Mouse (Mus musculus) lung, postnatal 10 days (tissue): ENCODE measurements around the gene Ntm.
A peak's percentile ranks its signal among the peaks of the same experiment; 100 is the strongest.

ENCODE experiments used
- DNase-seq: peaks from one replicate; pipeline ENCODE4 v3.0.0; 2021

Ntm gene

DNA sequence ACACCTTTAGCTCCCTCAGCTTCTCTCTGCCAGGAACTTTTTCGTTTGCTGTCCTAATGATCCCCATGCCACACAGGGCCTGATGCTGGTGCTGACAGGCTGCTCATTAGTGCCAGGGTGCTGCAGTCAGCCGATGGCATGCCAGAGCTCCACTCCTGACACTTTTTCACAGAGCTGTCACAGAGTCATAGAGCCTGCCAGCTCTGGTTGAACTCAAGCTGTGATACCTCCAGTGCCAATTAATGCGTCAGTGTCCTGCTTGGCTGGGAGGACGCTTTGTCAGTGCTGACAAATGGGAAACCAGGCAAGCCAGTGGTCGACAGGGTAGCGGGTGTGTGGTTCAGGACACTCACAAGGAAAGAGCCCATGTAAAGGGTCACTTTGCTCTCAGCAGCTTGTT, 858.9 kb downstream of the Ntm start:
- peak; percentile 3 for DNase-seq

DNA sequence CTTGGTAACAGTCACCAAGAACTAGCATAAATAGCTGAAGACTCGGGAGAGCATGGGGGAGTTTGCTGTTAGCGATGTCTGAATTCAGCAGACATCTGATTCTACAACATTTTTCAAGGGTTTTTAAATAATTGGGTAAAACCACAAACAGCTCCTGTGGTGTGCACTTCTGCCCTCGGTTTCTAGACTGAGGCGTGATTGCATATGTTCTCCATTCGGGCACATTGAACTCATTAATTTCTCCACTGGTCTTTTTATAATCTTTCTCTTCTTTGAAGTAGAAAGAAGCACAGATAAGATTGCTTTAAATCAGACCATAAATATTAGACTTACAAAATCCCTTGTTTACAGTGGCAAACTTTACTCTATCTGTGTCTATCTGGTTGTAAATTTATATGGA, 862.3 kb downstream of the Ntm start:
- no peak for DNase-seq

DNA sequence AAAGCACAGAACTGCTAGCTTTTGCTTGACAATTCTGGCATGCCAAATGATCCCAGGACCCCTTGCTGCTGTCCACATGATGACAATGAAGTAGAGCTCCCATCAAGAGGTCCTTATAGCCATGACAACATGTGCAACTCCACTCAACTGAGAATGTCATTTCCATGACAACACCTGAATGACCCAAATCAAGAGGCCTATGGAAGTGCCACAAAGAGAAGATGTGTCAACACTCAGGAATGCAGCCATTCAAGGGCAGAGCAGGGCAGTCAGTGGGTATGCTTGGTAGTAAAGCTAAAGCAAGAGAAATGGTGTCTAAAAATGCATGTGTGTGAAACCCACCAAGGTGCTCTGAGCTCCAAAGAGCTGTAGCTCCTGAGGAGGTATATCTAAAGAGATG, 870.5 kb downstream of the Ntm start:
- DNase-seq = no peak

DNA sequence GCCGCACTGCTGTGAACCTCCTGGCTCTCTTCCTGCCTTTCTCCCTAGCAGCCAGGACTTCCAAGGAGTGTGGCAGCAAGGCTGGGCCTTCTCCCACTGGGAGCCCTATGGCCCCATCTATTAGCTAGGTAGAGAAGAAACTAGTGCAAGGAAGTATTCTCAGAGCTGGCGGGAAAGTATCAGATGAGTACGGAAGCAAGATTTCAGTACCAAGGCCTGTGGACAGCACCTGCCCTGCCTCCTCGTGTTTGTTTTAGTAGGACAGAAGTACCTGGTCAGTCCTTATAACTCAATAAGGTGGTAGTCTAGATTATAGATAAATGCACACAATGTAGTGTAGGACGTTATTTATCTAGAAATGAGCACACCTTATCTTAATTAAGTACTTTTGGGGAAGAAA, 874.3 kb downstream of the Ntm start:
- peak; percentile 4 for DNase-seq

DNA sequence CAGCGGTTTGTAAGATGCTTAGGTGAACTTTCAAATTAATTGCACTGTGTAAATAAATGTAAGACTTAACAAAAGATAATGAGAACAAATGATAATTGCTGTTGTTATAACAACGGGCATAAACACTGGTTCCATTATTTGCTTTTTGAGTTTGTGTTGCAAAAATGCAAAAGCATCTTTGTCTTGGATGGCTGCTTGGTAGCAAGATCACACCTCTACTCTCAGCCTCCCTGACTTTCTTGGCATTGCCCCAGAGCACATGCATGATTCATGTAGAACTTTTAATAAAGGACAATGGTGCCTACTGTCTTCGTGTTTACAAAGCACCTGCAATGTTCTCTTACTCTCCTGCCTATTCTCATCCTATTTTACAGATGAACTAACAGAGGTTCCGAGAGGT, 875.3 kb downstream of the Ntm start:
- DNase-seq = no peak

DNA sequence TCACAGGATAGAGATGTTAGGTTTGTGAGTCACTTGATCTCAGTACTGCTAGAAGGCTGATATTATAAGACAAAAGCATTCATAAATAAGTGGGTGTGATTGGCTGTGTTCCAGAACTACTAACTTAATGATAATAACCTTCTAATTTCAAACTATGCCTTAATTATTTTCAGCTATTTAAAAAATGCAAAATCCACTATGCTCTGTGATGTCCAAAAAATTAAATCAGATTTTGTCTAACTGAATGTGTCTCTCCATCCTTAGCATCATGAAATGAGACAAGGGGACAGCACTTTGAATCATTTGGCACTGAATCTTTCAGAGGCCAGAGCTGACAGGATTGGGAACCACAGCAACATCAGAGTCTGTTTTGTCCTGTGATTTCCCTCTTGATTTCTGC, 875.8 kb downstream of the Ntm start:
- no peak for DNase-seq

DNA sequence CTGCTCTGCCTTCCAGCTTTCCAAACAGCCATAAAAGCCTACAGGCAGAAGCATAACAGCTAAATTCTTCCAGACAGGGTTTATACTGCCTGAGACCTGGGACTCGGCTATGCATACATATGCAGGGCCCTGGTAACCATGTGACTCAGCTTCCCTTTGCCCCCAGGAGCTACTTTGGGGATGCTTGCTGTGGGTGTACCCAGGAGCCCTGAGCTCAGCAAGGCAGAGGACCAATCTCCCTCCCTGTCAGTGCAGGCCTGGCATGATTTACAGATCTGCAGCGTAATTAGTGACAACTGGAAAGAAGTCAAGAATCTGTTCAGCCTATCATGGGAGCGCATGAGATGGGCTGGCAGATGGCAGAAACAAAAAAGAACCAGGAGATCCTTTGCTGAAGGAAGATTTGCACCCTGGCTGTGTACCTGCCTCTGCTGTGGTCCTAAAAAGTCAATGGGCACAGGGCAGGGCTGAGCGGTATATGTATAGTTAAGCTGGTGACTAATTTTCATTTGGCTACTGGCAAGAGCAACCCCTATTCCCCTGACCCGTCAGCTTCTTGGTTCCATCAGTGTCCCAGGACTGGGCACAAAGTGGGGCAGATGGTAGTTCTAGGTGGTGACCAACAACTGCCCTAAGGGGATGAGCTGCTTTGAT, 886.9 kb downstream of the Ntm start:
- no peak for DNase-seq

DNA sequence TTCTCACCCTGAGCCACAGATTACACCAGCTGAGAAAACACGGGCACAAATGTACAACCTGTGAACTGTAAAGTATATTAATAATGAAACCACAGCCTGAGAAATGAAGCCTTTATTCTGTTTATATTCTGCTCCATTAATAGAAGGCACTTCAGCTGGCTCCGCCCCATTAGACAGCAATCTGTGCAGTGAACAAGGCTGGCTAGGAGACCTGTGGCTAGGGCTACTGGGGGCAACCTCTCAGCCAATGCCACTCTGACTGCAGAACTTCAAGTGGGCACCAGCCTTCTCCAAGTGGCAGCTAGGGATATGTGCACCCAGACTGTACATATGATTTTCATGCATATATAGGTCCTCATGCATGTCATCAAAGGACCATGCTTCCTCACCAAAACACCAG, 887.7 kb downstream of the Ntm start:
- DNase-seq = no peak

DNA sequence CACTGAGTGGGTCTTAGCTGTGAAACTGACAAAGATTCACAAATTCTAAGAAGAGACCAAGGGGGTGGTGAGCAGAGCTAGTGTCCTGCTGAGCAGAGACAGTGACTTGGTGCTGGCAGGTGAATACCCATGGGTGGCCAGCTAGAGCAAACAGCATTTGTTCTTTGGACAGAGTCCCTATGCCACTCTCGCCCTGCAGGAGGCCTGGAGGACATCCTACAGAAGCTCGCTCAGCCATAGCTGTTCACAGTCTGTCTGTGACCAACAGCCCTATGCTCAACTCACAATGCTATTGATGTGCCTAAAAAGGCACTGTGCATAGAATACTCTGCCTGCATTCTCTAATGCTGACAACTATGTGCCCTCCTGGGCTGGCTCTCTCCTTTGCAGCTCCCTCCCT, 888.4 kb downstream of the Ntm start:
- DNase-seq = no peak

DNA sequence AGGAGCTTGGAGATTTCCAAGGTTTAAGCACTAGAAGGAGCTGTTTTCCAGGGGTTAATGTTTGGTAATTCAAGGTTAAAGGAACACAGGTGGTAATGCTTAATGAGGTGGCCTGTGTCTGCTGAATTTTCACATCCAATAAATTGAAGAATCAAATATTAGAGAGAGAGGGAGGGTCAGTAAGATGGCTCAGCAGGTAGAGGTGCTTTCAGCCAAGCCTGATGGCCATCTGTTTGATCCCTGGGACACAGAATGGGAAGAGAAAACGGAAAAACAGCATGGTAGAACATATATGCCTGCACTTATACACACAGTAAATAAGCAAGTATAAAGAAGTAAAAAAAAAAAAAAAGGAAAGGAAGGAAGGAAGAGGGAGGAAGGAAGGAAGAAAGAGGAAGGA, 890.9 kb downstream of the Ntm start:
- DNase-seq = no peak

DNA sequence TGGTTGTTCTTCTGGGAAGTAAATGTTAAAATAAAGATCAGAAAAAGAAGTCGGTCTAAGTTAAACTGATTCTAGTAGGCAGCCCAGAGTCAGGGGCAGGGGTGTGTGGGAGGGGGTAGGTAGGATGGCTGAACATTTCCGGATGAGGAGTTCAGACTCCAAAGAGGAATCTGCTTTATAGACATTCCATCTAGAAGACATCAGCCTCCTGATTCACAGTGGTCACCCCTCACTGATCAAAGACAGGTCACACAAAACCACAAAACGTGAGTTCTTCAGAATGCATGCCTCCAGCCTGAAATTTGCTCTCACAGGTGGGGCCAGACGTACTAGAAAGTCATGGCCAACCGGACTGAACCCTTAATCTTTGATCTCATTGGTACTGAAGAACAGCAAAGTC, 895.4 kb downstream of the Ntm start:
- DNase-seq = no peak

DNA sequence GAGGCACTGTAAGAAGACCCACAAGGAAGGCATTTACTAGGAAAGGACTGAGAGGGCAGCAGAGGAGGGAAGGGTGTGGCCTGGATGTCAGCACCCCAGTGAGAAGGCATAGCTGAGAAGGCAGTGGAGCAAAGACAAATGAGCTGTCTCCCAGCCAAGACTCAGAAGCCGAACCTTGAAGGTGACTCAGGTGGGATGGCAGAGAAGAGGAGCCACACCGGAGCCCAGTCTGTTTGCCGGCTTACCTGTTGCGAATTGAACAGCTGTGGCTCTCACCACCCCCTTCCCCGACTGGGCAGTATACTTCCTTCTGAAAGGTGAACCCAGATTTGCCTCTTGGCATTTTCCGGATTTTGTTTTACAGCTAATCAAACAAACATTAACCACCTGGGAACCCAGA, 902.6 kb downstream of the Ntm start:
- no peak for DNase-seq

DNA sequence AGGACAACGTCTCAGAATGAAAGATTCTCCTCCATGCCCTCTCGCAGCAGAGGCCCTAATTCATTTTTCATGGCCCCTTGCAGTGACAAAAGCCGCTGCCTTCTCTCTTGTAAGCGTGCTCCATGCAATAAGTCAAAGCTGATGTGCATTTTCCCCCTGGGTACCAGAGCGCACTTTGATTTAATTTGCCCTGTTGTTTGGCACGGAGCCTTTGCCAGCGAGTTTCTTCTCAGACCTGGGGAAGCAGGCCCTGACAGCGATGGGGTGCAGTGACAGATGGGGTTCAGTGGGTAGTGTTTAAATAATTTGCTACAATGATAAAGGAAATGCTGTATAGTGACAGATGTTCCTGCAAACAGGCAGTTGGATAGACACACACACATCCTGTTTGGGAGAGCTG, 904.1 kb downstream of the Ntm start:
- DNase-seq = no peak

DNA sequence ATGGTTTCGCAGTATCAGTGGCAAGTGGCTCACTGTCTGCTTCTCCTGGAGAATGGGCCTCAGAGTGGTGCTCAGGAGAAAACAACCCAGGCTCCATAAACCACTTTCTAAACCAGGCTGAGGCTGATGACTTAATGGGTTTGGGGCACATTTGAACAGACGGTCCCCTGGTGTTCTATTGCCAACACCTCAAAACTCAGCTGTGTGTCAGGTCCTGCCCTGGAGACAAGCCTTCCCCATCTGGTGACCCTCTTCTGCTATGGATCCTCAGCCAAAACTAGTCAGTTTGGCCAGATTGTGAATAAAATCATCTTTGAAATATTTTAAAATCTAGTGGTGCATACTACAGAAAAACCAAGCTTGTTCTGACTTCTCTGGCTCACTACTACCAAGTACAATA, 907.3 kb downstream of the Ntm start:
- DNase-seq = no peak

DNA sequence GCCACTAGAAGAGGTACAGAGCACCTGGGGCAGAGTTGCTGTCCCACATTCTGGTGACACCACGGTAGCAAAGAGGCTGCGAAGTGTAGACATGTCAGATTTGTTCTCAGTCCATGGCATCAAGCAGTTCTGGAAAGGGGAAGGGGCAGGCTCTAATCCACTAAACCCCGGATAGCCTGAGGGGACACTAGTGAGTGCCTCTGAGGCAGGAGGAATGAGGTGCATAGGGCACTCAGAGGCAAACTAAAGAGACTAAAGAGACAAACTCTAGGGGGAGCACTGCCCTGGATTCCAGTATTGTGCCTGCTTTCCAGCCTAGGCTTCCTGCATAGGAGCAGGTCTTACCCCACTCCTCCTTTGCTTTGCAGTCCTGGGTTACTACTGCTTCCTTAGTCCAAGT, 926.5 kb downstream of the Ntm start:
- no peak for DNase-seq

DNA sequence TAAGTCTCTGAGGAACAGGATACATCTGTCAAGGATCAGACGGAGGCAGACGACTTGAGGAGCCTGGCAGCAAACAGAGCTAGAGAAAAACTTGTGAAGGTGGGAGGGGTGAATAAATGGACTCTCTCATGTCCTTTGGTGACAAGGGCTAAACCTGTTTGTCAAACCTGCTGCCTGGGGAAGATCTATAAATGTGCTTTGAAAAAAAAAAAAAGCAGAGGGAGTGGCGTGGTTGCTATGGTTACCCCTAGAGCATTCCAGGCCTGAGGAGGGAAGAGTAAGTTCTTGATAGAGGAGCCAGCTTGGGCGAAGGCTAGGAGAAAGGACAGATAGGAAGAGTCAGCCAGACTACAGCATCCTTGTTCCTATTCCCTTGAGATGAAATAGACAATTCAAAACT, 926.9 kb downstream of the Ntm start:
- no peak for DNase-seq

DNA sequence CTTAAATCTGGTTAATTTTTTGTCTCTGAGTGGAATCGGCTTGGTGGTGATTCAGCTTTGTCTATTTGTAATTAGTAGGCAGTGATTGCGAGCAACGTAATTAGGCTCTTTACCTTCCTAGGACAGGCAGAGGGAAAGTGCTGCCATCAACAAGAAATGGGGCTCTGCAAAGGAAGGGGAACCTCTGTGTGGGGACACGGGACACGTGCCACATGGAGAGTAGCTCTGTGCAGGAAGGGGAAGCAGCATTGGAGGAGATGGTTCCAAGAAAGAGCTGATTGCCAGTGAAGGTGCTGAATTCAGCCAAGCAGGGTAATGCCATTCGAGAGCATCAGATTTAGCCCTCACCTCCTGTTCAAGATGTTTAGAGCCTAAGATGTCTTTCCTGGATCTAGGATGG, 936.5 kb downstream of the Ntm start:
- DNase-seq = no peak

DNA sequence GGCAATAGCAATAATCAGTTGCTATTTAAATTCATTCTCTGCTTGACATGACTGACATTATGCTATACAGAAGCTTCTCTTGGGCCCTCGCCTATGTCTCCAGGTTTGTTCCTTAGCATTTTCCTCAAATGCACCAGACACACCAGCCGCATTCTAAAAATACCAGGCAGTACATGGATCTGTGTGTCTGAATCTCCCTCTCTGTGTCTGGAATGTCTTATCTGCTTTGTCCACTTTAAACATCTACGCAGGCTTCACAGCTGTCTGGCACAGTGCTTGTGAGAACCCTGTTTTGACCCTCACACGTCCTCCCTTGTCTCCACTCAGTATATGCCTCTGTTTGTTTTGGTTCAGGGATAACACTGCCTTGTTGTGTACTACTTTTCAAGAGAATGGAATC, 937.3 kb downstream of the Ntm start:
- no peak for DNase-seq

DNA sequence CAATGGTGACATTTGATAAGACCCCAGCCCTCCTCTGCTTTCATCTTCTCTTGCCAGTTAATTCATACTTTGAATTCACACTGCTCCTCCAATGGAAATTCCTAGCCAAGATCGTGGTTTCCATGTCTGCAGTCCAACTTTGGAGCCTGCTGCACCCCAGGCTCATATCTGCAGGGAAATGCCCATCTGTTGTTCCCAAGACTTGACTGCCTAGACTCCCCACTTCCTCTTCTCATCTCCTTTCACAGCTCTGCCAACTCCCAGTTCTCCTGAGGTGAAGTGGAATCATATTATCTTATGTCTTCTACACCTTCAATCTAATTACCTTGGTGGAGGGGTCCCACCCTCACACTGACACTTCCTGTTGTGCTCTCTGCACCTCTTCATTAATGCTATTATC, 937.8 kb downstream of the Ntm start:
- no peak for DNase-seq

DNA sequence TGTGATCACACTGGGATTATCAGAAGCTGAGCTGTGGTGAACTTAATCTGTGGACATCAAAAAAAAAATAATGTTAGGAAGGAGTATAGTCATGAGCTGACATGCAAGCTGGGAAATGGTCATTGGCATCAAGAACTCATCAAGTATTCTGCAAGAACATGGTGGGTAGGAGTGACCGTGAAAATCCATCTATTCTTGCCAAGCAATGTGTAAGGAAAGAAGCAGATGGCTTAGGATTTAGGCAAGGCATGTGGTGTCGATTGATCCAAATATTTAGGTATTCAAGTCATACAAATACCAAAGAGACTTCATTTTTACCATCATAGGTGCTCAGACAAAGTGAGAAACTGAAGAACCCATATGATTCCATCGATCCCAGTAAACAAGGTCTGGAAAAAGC, 946.1 kb downstream of the Ntm start:
- no peak for DNase-seq

DNA sequence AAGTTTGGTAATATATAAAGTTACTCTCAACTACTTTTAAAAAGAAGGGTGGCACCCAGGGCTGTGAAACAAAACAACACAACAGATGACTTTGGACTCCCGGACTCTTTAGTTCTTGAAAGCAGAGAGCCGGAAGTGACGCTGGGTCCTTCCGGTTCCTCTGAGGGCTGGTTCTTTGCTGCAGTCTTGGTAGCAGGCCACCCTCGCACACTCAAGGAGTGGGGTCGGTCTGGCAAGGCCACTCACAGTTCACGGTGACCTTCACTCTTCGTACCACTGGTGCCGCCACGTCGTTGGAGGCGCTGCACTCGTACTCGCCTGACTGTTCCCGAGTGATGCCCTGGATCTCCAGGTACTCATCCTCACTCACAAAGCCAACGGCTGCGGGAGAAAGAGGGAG, 949.1 kb downstream of the Ntm start:
- no peak for DNase-seq

DNA sequence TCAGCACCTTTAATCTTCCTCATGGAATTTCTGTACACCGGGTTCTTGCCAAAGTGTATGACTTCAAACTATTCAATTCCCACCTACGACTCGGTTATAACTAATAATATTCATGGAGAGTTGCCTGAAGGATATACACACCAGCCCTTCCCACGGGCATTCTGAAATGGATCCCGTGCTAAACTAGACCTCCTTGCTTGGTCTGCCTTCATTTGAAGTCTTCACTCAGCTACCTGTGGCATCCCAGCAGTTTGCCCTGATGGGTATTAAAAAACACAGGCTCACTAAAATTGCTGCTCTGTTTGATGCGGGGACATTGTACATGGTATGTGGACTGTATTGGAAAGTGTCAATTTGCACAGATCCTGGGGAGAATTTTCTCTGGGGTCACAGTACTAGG, 950.4 kb downstream of the Ntm start:
- no peak for DNase-seq

DNA sequence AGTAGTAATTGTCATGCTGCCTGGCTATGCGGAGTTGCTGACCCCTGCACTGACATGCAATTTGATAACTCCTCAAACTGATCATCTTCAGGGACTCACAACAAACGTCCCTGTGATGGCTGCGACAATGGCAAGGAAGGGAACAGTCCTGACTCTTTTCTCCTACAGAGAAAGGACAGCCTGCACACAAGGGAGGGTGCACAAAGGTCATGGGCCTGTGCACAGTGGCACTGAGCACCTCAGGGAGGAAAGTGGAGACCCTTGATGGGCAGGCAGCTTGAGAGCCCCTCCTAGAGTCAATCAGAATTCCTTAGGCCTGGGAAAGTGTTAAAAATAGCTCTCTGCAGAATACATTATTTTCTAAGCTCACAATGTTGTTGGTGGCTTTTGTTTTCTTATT, 951.5 kb downstream of the Ntm start:
- no peak for DNase-seq

DNA sequence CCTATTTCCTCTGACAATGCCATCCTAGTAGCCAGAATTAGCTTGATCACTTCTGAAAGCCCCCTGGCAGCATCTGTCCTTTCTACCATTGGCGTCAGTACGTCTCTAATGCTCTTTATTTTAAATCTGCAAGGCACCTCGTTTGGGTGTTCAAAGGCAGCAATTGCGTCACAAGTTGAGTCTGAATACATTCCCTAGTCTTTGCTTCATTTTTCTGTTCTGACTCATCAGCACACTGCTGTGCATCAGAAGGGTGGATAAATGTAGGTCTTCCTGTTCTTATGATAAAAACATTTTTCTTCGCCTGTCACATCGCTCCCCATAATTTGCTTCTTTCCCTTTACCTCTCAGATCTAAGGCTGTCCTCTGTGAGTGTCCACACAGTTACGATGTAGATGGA, 958.4 kb downstream of the Ntm start:
- no peak for DNase-seq

DNA sequence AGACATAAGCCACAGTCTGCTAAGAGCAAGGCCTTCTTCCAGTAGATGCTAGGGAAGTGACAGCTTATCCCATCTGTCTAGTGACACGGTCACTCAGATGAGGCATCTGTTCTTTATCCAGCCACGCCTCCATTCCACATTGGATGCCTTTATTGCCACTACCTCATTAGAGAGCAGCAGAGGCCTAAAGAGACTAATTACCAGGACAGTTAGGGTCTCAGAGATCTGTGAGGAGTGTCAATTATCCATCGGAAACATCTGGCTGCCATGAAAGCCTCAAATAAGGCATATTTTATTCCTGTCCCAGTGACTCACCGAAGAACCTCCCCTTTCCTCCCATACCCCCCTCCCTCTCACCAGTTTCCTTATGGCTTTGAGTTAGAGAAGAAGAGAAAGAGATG, 963.0 kb downstream of the Ntm start:
- peak; percentile 1 for DNase-seq

DNA sequence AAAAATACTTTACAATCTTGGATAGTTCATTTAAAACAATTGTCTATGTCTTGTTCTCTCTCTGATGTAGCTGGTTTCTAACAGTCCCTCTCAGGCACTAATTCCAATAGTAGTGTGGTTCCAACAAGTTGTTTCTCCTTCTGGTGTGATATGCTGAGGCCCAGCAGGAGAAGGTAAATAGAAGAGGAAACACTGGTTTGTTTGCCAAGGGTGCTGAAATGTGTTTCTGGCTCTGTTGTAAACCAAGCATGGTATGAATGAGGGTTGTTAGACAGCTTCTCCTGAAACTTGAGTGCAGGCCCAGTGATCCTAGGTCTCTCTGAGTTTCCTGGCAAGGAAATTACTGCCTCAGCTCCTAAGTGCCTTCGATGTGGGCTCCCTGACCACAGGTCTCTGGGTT, 985.7 kb downstream of the Ntm start:
- DNase-seq = no peak
